Mouse (Mus musculus) spleen, adult 2 months (tissue): ENCODE measurements around the gene Hist1h3g.
"Not testable (repeated sequence)": the region's sequence is repeated elsewhere in the genome, so short reads cannot be mapped to it uniquely, and the experiment has no call there.

ENCODE experiments used
- CTCF ChIP-seq: fragments of 200-500 bp; IDR thresholded peaks from 2 replicates; pipeline ENCODE4 v1.5.1; 2011; ENCODE audit warnings: mild to moderate bottlenecking, inconsistent platforms; ENCODE audit not compliant: insufficient read depth, insufficient read length, insufficient replicate concordance; ENCODE audit errors: extremely low read depth
- POLR2A ChIP-seq: fragments of 200-500 bp; IDR thresholded peaks from 2 replicates; pipeline ENCODE4 v1.6.1; 2011; ENCODE audit warnings: low read depth, low read length, inconsistent platforms

GRCm38 (mm10) chr13:23574546-23575170 is 39.4 kb downstream of the Hist1h3g start:
- TF ChIP-seq CTCF, POLR2A: not testable (repeated sequence)
